Mouse (Mus musculus) bone marrow macrophage, adult 2 months (primary cell): ENCODE data around the gene Kif5c.

Experiments
- CTCF ChIP-seq: IDR thresholded peaks from 2 replicates; pipeline ENCODE4 v1.5.1; 2012; ENCODE audit warnings: low read depth, mild to moderate bottlenecking, low read length, moderate library complexity
- POLR2A ChIP-seq: IDR thresholded peaks from 2 replicates; pipeline ENCODE4 v1.6.1; 2012; ENCODE audit warnings: mild to moderate bottlenecking, low read depth, low read length, borderline replicate concordance

GRCm38 (mm10) chr2:49690421-49690826 lies 71.3 kb downstream of the Kif5c start:
- TF ChIP-seq CTCF: no peak
- TF ChIP-seq POLR2A: no peak
